Mouse (Mus musculus): Measurements from ENCODE around the gene Gm17349. TPM values are rescaled to one million over a fixed set of nuclear protein-coding genes. Genes with fewer than 3 reads are reported as not detected.
"Not testable (repeated sequence)": the region's sequence is repeated elsewhere in the genome, so short reads cannot be mapped to it uniquely, and the experiment has no call there.

The Gm17349 gene
- polyA plus RNA-seq, 1 experiment: not detected

DNA sequence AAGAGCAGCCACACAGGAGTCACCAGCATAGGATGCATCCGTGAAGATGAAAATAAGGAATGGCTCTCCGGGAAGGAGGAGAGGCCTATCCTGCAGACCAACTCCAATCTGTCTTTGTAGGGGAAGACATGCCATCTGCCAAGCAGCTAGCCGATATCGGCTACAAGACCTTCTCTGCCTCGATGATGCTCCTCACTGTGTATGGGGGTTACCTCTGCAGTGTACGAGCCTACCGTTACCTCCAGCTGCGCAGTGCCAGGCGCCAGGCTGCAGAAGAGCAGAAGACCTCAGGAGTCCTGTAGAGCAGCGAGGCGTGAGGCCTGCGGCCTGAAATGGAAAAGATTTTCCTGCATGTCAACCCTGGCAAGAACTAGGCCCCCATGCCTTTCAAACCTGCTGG, 22.2 kb upstream of the Gm17349 start:
- Histone ChIP-seq H3ac (ENCODE audit: control insufficient read depth, insufficient read length, low read depth) (no peak overlapping the region), H3K27me3 (ENCODE audit: control insufficient read depth, insufficient read depth, insufficient read length) (no peaks in the 10 kb centered on the region), H3K79me3 (ENCODE audit: low read depth) (peaks cover 20% of the 10 kb centered on the region), H3K4me3 (ENCODE audit: insufficient read depth, poor library complexity, severe bottlenecking) (no peak overlapping the region), H3K36me3 (ENCODE audit: control insufficient read depth, insufficient read depth) (peaks cover 33% of the 10 kb centered on the region), H3K79me2 (ENCODE audit: control insufficient read depth, insufficient read depth) (peaks cover 32% of the 10 kb centered on the region)
- TF ChIP-seq USF1 (IDR thresholded peaks at IDR 0.05; ENCODE audit: low read depth): no peak

DNA sequence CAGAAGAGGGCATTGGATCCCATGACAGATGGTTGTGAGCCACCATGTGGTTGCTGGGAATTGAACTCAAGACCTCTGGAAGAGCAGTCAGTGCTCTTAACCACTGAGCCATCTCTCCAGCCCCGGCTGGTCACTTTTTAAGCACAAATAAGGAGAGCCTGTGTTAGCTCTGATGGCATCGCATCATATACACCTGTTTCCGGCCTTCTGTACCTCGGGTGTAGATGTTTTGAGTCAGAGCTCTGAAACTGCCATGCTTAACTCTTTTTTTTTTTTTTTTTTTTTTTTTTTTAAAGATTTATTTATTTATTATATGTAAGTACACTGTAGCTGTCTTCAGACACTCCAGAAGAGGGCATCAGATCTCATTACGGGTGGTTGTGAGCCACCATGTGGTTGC, 21.7 kb upstream of the Gm17349 start:
- not testable (repeated sequence) for H3ac ChIP-seq (ENCODE audit: control insufficient read depth, insufficient read length, low read depth); H3K4me3 ChIP-seq (ENCODE audit: insufficient read depth, poor library complexity, severe bottlenecking); H3K27me3 ChIP-seq (ENCODE audit: control insufficient read depth, insufficient read depth, insufficient read length)
- Histone ChIP-seq H3K79me2 (ENCODE audit: control insufficient read depth, insufficient read depth) (peaks cover 32% of the 10 kb centered on the region), H3K36me3 (ENCODE audit: control insufficient read depth, insufficient read depth) (peaks cover 28% of the 10 kb centered on the region), H3K79me3 (ENCODE audit: low read depth) (peaks cover 20% of the 10 kb centered on the region)

DNA sequence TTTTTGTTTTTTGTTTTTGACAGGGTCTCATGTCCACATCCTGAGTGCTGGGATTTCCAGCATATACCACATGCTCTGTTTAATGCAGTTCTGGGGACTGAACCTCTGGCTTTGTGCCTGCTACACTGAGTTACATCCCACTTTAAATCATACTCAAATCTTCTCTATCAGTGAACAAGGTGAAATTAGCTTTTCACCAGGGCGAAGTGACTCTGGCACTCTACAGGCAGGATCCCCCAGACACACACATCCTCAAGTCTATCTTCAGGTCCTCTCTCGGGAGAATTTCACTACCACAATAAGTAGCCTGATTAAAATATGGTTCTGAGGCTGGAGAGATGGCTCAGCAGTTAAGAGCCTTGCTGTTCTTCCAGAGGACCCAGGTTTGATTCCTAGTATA, 21.3 kb upstream of the Gm17349 start:
- TF ChIP-seq USF1 (IDR thresholded peaks at IDR 0.05; ENCODE audit: low read depth) (no peak), MYOG (IDR thresholded peaks at IDR 0.05; ENCODE audit: control insufficient read depth, extremely low read depth, insufficient read length) (no peak), CEBPB (IDR thresholded peaks at IDR 0.05; ENCODE audit: low read depth) (no peak), MAX (IDR thresholded peaks at IDR 0.05) (no peak), CTCF (IDR thresholded peaks at IDR 0.05; ENCODE audit: control insufficient read depth, insufficient read depth, insufficient read length) (no peak), MYOD1 (IDR thresholded peaks at IDR 0.05; ENCODE audit: control insufficient read depth, insufficient read length, low read depth) (no peak), FOSL1 (IDR thresholded peaks at IDR 0.05; ENCODE audit: insufficient read depth, low read length, poor library complexity, severe bottlenecking) (no peak)
- H3K4me3 ChIP-seq (ENCODE audit: insufficient read depth, poor library complexity, severe bottlenecking): peak overlapping the region; percentile 91
- H3K27me3 ChIP-seq (ENCODE audit: control insufficient read depth, insufficient read depth, insufficient read length): no peaks in the 10 kb centered on the region
- peaks cover 20% of the 10 kb centered on the region for H3K79me3 ChIP-seq (ENCODE audit: low read depth)
- H3K79me2 ChIP-seq (ENCODE audit: control insufficient read depth, insufficient read depth): peaks cover 32% of the 10 kb centered on the region
- H3K36me3 ChIP-seq (ENCODE audit: control insufficient read depth, insufficient read depth): peaks cover 25% of the 10 kb centered on the region
- H3ac ChIP-seq (ENCODE audit: control insufficient read depth, insufficient read length, low read depth): peak overlapping the region; percentile 39

DNA sequence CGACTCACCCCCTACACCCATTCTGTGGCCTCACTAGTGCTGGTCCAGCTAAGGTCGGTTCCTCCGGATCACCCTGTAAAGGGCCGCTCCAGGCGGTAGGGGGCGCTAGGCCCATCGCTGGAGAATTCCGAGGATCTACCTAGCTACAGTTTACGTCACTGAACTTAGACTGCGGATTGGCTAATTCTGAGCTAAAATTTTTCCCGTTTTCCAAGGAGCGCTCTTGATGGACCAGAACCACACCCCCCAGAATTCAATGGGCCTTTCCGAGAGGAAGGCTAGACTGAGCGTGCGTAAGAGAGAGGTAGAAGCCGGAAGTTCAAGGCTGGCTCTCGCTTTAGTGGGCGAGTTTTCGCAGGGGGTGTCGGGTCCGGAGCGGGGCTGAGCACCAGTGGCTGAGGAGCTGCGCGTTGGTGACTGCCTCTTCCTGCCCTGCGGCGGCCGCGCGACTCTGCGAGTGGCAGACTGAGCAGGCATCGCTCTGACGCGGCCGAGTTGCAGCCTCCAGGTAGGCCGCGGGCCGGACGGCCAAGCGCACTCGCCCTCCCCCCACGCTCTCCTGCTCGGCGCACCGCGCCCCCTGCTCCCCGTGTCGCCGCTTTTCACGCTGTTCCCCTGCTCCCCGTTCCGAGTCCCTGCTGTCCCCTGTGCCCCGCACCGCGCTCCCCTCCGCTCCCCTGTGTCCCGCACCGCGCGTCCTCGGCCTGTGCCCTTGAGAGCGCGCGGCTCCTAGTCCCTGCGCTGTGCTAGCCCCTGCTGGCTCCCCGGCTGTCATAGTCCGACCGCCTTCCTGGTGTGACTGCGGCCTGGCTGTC, 20.3 kb upstream of the Gm17349 start, which contains the start of gene Cox14:
Gene Cox14 (plus strand): TSS at position 278 of the 815 bp plus-strand sequence.
- no peaks in the 10 kb centered on the region for H3K27me3 ChIP-seq (ENCODE audit: control insufficient read depth, insufficient read depth, insufficient read length)
- peak within 1 kb of the TSS; percentile 87 for H3ac ChIP-seq (ENCODE audit: control insufficient read depth, insufficient read length, low read depth)
- peaks cover 21% of the 10 kb centered on the region for H3K36me3 ChIP-seq (ENCODE audit: control insufficient read depth, insufficient read depth)
- peaks cover 20% of the 10 kb centered on the region for H3K79me3 ChIP-seq (ENCODE audit: low read depth)
- TF ChIP-seq CEBPB (IDR thresholded peaks at IDR 0.05; ENCODE audit: low read depth) (no peak), CTCF (IDR thresholded peaks at IDR 0.05; ENCODE audit: control insufficient read depth, insufficient read depth, insufficient read length) (peak; percentile 95), FOSL1 (IDR thresholded peaks at IDR 0.05; ENCODE audit: insufficient read depth, low read length, poor library complexity, severe bottlenecking) (no peak), USF1 (IDR thresholded peaks at IDR 0.05; ENCODE audit: low read depth) (no peak), MYOG (IDR thresholded peaks at IDR 0.05; ENCODE audit: control insufficient read depth, extremely low read depth, insufficient read length) (no peak), MYOD1 (IDR thresholded peaks at IDR 0.05; ENCODE audit: control insufficient read depth, insufficient read length, low read depth) (no peak), MAX (IDR thresholded peaks at IDR 0.05) (peak; percentile 59)
- peaks cover 32% of the 10 kb centered on the region for H3K79me2 ChIP-seq (ENCODE audit: control insufficient read depth, insufficient read depth)
- peak within 1 kb of the TSS; percentile 91 for H3K4me3 ChIP-seq (ENCODE audit: insufficient read depth, poor library complexity, severe bottlenecking)

DNA sequence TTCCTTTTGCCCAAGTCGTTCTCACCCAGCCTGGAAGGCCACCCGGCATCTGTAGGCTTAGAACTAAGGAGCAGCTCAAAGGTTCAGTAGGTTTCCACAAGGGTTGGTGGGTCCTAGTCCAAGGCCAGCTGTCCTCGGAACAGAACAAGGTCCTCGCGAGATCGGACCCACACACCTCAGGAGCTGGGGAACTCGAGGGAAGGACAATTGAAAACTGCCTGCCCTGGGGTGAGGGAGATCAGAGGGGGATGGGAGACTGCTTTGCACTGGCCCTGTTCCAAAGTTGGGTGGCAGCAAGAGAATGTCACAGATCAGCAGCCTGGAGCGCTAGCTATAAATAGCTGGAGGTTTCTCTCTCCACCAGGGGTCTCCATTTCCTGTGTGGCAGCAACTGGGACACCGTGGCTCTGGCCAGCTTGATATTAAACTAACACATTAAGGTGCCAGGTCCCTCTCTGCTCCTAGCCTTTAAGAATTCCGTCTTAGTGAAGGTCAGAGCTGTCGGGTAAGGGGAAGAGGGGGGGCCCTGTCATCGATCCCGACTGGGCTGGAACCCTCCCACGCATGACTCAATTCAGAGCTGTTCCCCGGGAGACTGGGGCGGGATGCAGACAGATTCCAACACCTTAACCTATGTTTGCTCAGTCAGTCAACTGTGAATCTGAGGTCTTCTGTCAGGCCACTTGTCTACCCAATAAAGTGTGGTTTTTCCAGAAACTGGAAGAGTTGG, 19.2 kb upstream of the Gm17349 start:
- Histone ChIP-seq H3K27me3 (ENCODE audit: control insufficient read depth, insufficient read depth, insufficient read length) (no peaks in the 10 kb centered on the region), H3K4me3 (ENCODE audit: insufficient read depth, poor library complexity, severe bottlenecking) (peak overlapping the region; percentile 91), H3ac (ENCODE audit: control insufficient read depth, insufficient read length, low read depth) (peak overlapping the region; percentile 38), H3K79me2 (ENCODE audit: control insufficient read depth, insufficient read depth) (peaks cover 32% of the 10 kb centered on the region), H3K36me3 (ENCODE audit: control insufficient read depth, insufficient read depth) (peaks cover 21% of the 10 kb centered on the region), H3K79me3 (ENCODE audit: low read depth) (peaks cover 20% of the 10 kb centered on the region)
- no peak for TF ChIP-seq MYOD1 (IDR thresholded peaks at IDR 0.05; ENCODE audit: control insufficient read depth, insufficient read length, low read depth)
- TF ChIP-seq MAX (IDR thresholded peaks at IDR 0.05): no peak
- no peak for TF ChIP-seq CTCF (IDR thresholded peaks at IDR 0.05; ENCODE audit: control insufficient read depth, insufficient read depth, insufficient read length)
- no peak for TF ChIP-seq FOSL1 (IDR thresholded peaks at IDR 0.05; ENCODE audit: insufficient read depth, low read length, poor library complexity, severe bottlenecking)
- no peak for TF ChIP-seq MYOG (IDR thresholded peaks at IDR 0.05; ENCODE audit: control insufficient read depth, extremely low read depth, insufficient read length)
- no peak for TF ChIP-seq USF1 (IDR thresholded peaks at IDR 0.05; ENCODE audit: low read depth)
- no peak for TF ChIP-seq CEBPB (IDR thresholded peaks at IDR 0.05; ENCODE audit: low read depth)
